Comparison of ENCODE assay signal across 13 mouse cellular contexts in the genomic region with DNA sequence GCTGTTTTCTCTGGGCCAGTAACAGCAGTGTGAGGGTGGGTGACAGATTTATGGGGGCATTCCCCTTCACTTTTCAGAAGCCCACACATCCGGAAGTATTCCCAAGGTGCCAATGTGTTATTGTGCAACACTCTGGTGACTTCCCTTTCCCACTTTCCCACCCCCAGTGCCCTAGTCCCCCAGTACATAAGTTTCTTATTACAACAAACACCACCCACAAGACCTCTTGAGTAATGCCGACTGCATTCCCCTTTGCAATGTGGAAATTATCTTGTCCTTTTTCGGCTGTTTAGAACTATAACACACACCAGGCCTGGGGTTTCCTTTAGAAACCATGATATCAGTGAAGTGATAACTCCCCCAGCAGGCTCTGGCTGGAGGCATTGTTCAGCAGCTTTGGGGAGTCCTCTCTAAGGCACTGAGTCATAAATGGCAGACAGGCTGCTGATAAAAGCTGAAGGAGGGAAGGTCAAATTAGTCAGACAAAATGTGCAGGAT.
A peak's percentile ranks its signal among the peaks of the same experiment; 100 is the strongest.
DNase-seq lines count a peak whose midpoint lies in the region; ATAC-seq and TF ChIP-seq lines count a peak whose summit lies in the region.
"Had no signal": no experiment of that assay in that cellular context is flagged by ENCODE, and none has a peak within 500 bp of the region (broad histone marks: within the 10 kb centered on the region; RNA-seq: fewer than 3 reads in every experiment).

No protein-coding gene starts in this region.

- TF ChIP-seq EP300 in heart, adult 2 months (IDR thresholded peaks at IDR 0.05; ENCODE audit: insufficient read depth, low read depth, low read length): no peak

- no peaks in the 10 kb centered on the region for H3K36me3 ChIP-seq in heart, adult 2 months (ENCODE audit: control insufficient read depth, insufficient read depth, low read length)
- no peaks in the 10 kb centered on the region for H3K36me3 ChIP-seq in heart, embryonic 16.5 days (ENCODE audit: control insufficient read depth, insufficient read depth)
- no peaks in the 10 kb centered on the region for H3K36me3 ChIP-seq in hindbrain, embryonic 16.5 days (ENCODE audit: control insufficient read depth, insufficient read depth, low read length)
- H3K36me3 ChIP-seq: stomach, embryonic 15.5 days had no signal

- H3K4me3 ChIP-seq in heart, adult 2 months: no peak overlapping the region
- no peak overlapping the region for H3K4me3 ChIP-seq in heart, embryonic 16.5 days (ENCODE audit: low read length)
- no peak overlapping the region for H3K4me3 ChIP-seq in hindbrain, embryonic 16.5 days (ENCODE audit: low read length)
- H3K4me3 ChIP-seq: stomach, embryonic 15.5 days had no signal

- no peak for TF ChIP-seq POLR2A in heart, adult 2 months (IDR thresholded peaks at IDR 0.05; ENCODE audit: insufficient read depth, low read depth, low read length)

- H3K4me1 ChIP-seq in heart, adult 2 months (ENCODE audit: control insufficient read depth, insufficient read depth, low read length): no peaks in the 10 kb centered on the region
- H3K4me1 ChIP-seq in heart, embryonic 16.5 days (ENCODE audit: control insufficient read depth, insufficient read depth, low read length): peaks cover 5% of the 10 kb centered on the region
- H3K4me1 ChIP-seq in hindbrain, embryonic 16.5 days (ENCODE audit: control insufficient read depth, insufficient read depth, low read depth, low read length): no peaks in the 10 kb centered on the region
- H3K4me1 ChIP-seq: stomach, embryonic 15.5 days had no signal

- 17% methylated on average over 3 of the region's 3 CpGs for WGBS in heart, adult 2 months
- WGBS in heart, embryonic 16.5 days: 14% methylated on average over 3 of the region's 3 CpGs
- 24% methylated on average over 3 of the region's 3 CpGs for WGBS in hindbrain, embryonic 16.5 days

- no peaks in the 10 kb centered on the region for H3K79me2 ChIP-seq in heart, adult 2 months (replicated peaks; ENCODE audit: control insufficient read depth, insufficient read depth, low read length)

- peak; percentile 58; the same call in 1 of the 2 replicates for ATAC-seq in heart, embryonic 16.5 days (replicated peaks; ENCODE audit: extremely low read depth, insufficient read depth, low FRiP score)
- ATAC-seq in hindbrain, embryonic 16.5 days: no peak
- ATAC-seq: CD4-positive, CD25-positive, alpha-beta regulatory T cell, adult 4 months; intestine, postnatal 0 days had no signal

- H3K27me3 ChIP-seq in heart, adult 2 months (ENCODE audit: control insufficient read depth, insufficient read depth, low read length): no peaks in the 10 kb centered on the region
- no peaks in the 10 kb centered on the region for H3K27me3 ChIP-seq in heart, embryonic 16.5 days (ENCODE audit: control insufficient read depth, insufficient read depth, low read length)
- no peaks in the 10 kb centered on the region; the same call in 1 of the 2 replicates for H3K27me3 ChIP-seq in hindbrain, embryonic 16.5 days (replicated peaks; ENCODE audit: control insufficient read depth, insufficient read depth, low read length)
- H3K27me3 ChIP-seq: stomach, embryonic 15.5 days had no signal

- H3K27ac ChIP-seq in heart, adult 2 months: no peak overlapping the region
- no peak overlapping the region for H3K27ac ChIP-seq in heart, embryonic 16.5 days (ENCODE audit: low read length)
- no peak overlapping the region for H3K27ac ChIP-seq in hindbrain, embryonic 16.5 days (ENCODE audit: low read depth, low read length)
- H3K27ac ChIP-seq: stomach, embryonic 15.5 days had no signal

- H3K9me3 ChIP-seq in heart, embryonic 16.5 days (replicated peaks; ENCODE audit: control insufficient read depth, low read length): no peaks in the 10 kb centered on the region
- H3K9me3 ChIP-seq in hindbrain, embryonic 16.5 days (ENCODE audit: control insufficient read depth, low read length): no peaks in the 10 kb centered on the region
- H3K9me3 ChIP-seq: stomach, embryonic 15.5 days had no signal

- DNase-seq in heart, adult 18-20 months: peak; percentile 5 to 26
- DNase-seq in heart, adult 2 months: no peak
- DNase-seq in testis, postnatal 14 days (ENCODE audit: low spot score): peak; percentile 48
- no peak for DNase-seq in testis, postnatal 10 days (ENCODE audit: low spot score)
- DNase-seq in cerebellum, adult 11 months: no peak
- DNase-seq in T-cell, adult 2 months (ENCODE audit: low spot score): no peak
- DNase-seq: gastrocnemius, postnatal 10 days; lung, adult 18-20 months had no signal

- intact Hi-C loops in heart, adult 2 months (cut with DNase I): no loop called here

- H3K4me2 ChIP-seq in heart, embryonic 16.5 days (ENCODE audit: low read depth, low read length): no peak overlapping the region
- H3K4me2 ChIP-seq in hindbrain, embryonic 16.5 days (ENCODE audit: low read length): no peak overlapping the region
- H3K4me2 ChIP-seq: stomach, embryonic 15.5 days had no signal

- TF ChIP-seq CTCF in heart, adult 2 months (IDR thresholded peaks at IDR 0.05): no peak

- no peak overlapping the region for H3K9ac ChIP-seq in heart, adult 2 months (ENCODE audit: low read depth, low read length)
- no peak overlapping the region for H3K9ac ChIP-seq in heart, embryonic 16.5 days (ENCODE audit: low read length)
- no peak overlapping the region for H3K9ac ChIP-seq in hindbrain, embryonic 16.5 days (ENCODE audit: low read depth, low read length)
- H3K9ac ChIP-seq: stomach, embryonic 15.5 days had no signal

Comparison
In these comparisons a context has a peak if more than half of its experiments do, and no peak if none do; other contexts are left out.
1. DNase-seq: peak in heart, adult 18-20 months (2 of 2) and testis, postnatal 14 days (single experiment); none in heart, adult 2 months (0 of 2), testis, postnatal 10 days (single experiment), cerebellum, adult 11 months (single experiment) and T-cell, adult 2 months (single experiment).